Mouse (Mus musculus): ENCODE measurements around the gene Arhgef40. TPM values are rescaled to one million over a fixed set of nuclear protein-coding genes. Genes with fewer than 3 reads are reported as not detected.

The Arhgef40 gene
- total RNA-seq, 2 experiments from 2014 or later = 60.8 to 78.7 TPM

DNA sequence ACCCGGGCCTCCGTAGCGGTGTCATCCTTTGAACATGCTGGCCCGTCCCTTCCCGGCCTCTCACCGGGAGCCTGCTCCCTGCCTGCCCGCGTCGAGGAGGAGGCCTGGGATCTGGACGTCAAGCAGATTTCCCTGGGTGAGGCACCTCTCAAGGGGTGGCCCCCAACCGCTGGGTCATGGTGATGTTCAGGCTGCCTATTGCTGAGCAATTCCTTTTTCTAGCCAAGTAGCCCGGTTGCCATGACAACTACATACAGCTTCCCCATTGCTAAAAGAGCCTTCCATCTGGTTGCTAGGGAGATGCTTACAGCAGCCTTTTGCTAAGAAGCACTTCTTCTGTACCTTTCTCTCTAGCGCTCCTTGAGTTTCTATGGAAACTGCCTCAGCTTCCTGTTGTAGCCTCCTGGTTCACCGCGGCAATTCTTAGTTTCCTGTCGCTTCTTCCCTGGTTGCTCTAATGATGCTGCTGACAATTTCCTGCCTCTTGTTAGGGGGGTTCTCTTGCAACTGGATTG lies 19.5 kb downstream of the Arhgef40 start:
- no peak for DNase-seq

DNA sequence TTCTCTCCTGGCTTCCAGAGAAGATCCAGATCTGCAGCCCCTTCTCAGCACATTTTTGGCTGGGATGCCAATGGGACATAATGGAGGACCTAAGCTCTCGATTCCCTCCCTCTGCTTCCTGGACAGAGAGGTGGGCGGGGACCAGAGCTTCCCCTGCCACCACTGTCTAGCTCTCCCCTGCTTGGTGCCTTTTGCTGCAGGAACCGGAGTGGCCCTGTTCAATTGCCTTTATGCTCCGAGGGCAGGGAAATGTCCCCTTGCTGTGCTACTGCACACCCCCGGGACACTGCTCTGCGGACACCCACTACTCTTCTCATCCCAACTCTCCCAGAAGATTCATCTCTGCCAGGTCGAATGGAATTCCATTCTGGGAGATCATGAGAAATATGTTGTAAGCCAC lies 20.6 kb downstream of the Arhgef40 start:
- DNase-seq = no peak

DNA sequence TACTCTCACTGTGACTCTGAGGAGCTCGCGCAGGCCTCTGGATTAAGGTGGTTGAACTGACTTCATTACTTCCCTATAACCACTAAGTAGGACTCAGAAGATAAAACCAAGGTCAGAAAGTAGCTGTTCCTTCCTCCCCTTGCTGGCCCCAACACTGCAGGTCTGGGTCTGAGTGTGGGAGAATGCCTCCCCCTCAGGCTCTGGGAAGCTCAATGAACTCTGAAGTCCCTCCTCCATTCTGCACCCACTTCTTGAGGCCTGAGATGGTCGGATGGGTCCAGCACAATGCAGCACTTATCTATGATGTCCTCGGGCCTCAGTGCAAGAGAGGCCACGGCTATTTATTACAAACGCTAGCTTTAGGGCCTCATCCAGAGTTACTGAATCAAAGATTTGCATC lies 21.1 kb downstream of the Arhgef40 start:
- DNase-seq = no peak

DNA sequence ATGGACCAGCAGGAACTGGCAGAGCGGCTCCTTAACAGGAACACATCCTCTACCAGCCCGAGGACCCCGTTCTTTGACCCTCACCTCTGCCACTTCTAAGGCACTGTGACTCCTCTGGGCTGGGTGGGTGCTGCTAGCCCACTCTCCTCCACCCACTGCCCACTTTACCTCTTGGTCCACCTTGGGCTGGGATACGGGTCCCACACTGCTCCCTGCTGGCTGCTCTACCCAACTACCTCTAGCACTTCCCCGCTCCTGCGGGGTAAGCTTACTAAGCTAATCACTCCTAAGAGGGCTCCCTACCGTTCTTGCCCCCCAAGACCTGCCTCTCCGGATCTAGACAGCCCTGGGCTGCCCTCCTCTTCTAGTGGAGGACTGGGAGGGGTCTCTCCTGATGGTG lies 21.7 kb downstream of the Arhgef40 start:
- DNase-seq = no peak

DNA sequence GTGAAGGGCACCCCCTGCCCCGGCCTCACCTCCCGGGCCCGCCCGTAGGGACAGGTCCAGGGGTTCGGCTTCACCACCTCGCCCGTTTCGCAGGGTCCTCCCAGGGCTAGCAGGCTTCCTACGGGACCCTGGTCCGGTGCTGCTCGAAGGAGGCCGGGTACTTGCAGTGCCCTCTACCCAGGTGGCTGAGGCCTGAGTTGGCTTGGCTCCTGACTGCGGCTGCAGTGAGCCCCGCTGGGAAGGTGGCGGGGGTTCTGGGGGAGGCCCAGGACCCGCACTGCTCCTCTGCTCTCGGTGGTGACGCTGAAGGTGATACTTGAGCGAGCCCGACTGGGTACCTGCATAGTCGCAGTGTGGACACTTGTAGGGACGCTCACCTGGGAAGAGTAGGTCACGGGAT lies 22.3 kb downstream of the Arhgef40 start:
- no peak for DNase-seq

DNA sequence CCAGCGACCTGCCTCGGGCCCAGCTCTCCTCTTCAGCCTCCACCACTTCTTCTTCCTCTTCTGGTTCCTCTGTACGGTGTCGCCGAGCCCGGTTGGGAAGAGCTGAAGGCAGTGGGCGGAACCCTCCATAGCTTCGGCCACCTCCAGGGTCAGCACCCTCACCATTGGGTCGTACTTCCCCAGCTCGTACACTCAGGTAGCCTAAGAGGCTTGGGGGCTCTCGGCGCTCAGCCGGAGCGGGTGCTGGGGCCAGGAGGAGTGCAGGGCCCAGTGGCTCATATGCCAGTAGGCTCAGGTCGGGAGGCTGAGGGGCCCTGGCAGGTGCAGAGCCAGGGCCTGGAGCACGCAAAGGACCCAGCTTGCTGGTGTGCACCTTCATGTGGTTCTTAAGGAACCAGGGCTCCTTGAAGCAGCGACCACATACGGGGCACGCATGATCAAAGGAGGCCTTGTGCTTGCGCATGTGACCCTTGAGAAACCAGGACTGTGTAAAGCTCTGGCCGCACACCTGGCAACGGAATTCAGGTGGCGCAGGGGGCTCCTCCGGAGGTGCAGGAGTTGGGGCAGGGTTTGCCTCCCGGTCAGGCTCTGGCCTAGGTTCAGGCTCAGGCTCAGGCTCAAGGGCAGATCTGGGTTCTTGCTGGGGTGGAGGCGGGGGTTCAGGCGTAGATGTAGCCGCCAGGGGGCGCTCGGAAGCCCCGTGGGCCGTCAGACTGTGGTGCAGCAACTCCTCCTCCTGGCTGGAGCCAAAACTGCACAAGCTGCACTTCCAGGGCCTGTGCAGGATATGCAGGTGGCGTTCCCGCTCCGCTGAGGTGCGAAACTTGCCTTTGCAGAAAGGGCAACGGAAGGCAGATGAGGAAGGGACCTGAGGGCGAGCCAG lies 24.0 kb downstream of the Arhgef40 start:
- peak; percentile 96 for DNase-seq

DNA sequence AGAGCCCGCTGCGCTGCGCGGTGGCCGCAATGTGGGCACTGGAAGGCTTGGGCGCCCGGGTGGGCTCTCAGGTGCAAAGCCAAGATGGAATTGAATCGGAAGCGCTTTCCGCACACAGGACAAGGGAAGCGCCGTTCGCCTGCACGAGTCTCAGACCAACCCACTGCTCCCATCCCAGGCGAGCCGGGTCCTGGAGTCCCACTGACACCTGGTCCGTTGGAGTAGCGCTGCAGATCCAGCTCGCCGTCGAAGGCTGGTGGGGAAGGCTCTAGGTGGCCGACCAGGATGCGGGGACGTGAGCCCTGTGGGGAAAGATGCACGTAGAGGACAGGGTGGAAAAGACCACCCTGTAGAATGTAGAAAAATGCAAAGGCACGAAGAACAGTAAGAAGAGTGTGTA lies 24.8 kb downstream of the Arhgef40 start:
- no peak for DNase-seq

DNA sequence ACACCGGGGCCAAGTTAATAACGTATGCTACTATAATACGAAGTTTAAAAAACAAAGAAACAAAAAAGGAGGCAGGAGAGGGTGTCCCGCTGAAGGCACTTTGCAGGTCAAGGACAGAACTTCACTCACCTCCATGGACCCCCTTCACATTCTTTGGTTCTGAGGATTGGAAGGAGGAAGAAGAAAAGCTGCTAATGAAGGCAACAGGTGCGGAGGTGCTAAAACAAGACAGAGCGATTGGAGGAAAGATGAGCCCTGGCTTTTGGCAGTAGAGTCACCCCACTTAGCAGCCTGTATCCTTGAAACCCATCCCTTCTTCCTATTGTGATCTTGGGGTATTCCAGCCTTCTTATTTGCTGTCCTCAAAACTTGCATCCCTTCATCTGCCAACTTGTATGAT lies 25.3 kb downstream of the Arhgef40 start:
- DNase-seq = no peak

DNA sequence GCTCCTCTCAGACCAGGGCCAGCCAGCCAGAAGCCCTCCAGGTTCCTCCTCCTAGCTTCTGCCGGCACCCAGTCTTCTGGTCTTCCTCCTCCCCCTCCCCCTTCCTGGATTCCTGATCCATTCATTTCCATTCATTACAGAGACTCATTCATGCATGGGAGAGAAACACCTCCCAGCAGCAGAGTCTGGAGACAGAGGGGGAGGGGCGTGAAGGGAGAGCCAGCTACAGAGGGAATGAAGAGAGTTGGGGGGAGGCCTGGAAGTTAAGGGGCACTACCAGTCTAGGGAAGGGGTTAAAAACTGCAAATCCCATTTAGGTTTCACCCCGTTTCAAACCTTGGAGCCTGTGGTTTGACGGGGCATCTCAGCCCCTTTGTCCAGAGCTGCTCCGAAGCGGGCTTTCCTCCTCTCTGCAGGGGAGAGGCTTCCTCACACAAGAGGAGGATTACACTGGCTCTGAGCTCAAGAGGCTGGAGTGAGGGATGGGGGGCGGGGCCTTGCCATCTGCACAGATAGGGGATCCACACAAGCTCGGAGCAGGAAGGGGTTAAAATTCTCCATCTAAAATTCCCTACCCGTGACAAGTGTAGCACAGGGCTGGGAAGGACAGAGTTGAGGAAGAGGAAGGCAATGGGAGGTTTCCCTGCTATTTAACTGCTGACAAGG lies 26.1 kb downstream of the Arhgef40 start:
- DNase-seq = no peak

DNA sequence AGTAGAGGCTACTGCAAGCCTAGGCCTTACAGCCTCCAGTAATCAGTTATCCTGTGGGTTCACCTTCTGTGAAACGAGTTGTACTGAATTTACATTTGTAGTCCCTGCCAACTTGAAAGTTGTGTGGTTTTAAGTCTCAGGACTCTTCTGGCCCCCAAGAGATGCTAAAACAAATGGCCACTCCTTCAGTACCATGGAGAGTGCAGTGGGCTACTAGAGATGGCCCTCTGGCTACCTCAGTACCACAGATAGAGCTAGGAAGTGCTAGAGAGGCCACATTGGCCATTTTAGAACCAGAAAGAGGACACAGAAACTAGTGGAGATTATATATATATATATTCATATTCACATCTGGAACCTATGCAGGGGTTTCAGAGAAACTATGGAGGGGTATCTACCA lies 27.2 kb downstream of the Arhgef40 start:
- no peak for DNase-seq

DNA sequence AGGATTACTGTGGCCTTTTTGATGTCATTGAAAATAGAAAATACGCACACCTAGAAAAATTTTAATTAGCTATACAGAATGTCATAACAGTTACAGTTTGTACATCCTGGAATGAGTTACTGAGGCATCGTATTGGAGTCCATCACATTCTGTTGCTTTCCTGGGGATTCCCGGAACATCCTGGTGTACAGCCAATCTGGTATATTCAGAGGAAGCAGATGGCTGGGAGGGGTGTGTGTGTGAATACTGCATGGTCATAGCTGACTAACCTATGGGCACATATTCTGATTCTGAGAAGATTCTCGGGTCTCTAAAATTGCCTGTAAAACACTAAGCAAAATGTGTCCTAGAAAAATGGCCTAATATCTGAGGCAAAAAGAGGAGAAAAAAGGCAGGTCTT lies 27.6 kb downstream of the Arhgef40 start:
- no peak for DNase-seq

DNA sequence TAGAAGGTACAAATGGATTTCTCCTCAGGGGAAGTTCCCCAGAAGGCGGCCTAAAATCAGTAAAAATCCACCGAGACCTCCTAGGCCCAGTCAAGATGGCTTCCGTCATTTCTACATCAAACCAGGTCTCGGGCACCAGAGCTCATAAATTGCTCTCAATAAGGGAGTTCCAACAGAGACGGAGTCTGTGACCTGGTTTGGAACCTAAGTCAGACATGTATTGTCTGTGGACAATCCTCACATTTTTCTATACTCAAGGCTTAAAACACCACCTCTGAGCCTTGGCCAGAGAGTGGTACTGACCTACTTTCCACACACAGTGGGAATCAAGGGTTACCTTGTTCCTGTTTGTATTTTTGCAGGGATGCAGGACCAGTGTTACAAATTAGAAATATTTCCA lies 28.0 kb downstream of the Arhgef40 start:
- DNase-seq = no peak

DNA sequence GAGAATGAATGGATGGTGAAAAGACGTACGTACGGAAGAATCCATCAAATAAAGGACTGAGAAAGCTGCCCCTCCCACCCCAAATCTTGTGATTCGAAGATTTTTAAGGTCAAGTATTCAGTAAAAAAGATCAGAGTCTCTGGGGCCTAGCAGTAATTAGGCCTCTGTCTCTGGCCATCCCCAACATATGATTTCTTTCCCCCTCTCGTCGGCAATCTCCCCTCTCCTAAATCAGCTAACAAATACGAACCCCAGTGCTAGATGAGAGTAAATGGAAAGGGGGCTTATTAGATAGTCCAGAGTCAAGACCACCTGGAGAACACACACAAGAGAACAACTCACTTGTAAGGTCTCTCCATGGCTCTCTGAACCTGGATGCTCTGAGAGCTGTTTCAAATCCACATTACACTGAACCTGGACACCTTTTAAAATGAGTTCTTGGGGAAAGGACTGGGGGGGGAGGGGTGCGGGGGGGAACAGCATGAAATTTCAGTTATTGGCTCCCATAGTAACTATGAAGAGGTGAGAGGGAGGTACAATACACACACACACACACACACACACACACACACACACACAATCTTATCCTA lies 28.6 kb downstream of the Arhgef40 start:
- DNase-seq = no peak

DNA sequence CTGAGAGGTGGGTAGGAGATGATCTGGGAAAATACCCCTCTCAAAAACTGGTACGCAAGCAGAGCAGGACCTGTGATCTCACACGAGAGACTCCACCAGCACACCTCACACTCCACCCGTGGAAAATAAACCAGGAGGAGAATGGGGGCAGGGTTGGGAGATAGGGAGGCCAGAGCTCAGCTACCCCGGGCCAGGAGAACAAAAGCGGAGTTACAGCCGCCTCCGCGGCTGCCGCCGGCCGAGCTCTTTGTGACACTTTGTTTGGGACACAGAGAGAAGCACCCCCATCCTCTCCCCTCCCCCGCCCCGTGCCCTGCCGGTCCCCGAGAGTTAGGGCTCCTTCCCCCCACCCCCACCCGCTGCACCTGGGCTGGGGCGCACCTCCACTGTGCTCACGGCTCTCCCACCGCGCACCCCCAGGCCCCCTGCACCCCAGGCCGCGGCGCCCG lies 29.3 kb downstream of the Arhgef40 start:
- DNase-seq = peak; percentile 71

DNA sequence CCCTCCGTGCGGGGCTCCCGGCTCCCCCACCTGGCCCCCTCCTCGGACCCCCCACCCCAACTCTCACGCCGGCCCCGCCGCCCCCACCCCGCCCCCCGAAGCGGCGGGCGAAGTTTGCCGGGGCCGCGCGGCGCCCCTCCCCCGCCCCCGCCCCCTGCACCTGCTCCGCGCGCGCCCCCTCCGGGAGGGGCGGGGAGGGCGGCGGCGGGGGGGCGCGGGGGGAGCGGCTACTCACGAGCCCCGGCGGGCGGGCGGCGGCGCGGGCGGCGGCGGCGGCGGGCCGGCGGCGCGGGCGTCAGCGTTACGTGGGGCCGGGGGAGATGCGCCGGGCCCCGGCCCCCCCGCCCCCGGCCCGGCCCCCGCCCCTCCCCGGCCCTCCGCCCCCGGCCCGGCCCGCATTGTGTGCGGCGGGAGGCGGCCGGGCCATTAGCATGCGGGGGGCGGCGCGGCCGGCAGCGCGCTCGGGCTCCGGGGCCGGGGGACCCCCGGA lies 29.8 kb downstream of the Arhgef40 start:
- no peak for DNase-seq

DNA sequence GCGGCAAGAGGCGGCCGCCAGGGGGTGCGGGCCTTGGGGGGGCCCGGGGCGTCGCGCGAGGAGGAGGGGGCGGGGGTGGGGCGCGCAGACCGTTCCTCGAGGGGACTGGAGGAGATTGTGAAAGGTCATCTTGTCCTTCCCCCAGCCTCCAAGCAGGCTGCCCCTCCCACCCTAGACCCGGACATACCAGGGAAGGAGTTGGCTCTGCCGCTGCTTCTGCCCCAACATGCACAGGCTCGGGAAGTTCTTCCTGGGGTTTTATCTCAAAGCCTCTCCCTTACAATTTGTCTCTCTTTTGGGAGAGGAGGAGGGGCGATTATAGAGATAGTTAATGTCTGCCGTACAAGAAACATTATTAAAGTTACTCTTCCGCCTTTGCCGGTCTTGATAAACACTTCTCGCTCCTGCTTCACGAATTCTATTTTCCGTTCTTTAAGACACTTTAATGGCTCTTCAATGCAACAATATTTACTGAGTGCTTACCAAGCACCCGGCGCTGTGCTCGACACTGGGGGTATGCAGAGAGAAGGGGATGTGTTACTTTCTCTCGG lies 30.3 kb downstream of the Arhgef40 start:
- peak; percentile 79 for DNase-seq

DNA sequence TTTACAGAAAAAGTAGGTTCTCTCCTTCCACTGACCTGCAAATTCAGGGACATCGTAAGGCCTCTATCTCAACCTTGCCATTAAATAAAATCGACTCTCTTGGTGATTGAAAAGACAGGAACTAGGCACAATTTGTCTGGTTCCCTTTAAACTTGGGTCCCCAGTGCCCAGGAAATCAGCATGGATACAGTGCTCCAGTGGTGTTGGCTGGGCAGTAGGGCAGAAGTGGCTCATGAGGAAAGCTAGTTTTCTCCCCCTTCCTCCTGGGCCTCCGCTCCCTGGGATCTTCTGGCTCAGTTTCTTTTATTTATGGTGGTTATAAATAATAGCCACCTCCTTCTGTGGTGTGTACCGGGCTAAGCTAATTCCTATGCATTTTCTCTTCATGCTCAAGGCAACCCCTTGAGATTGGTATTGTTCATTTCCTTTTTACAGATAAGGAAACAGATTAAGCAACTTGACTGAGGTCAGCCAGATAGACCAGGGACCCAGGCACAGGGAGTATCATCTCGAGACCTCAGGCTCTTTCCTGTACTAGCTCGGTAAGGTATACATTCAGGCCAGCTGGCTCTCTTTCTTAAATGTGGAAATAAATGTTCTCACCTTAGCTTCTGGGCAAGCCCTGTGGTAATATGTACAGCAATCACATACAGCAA lies 31.1 kb downstream of the Arhgef40 start, which contains the start of gene Tmem253:
Tmem253 (plus strand) TSS at position 214 of the 656 bp plus-strand sequence.
- DNase-seq = peak; percentile 47

DNA sequence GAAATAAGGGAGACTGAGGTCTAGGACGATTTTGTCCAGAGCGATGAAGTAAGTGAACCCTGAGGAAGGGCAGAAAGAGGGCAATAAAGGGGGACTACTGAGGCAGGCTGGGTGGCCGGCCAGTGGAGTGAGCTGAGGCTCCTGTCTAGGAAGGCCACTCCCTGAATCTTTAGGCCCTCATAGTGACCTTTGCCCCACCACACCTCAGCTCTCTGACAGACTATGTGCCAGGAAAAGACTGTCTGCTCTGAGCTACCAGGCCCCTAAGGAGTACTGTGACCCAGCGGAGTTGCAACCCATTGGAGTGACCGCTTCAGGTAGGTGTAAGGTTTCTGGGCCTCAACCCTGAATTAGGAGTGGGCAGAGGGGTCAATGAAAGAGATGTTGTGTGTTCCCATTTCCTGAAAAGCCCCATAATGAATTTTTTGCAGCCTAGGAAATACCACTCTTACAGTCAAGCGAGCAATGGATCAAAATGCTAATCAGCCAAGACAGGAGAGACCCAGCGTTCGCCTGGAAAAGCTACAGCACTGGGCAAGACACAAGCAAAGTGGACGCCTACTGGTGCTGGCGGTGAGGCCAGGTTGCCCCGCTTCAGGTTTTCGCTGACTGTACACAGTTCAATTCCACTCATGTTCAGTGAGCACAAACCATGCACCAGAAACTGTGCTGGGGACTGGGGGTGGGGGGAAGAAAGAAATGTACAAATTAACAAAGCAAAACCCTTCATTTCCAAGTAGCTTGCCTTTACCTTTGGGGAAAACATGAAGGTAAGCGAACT lies 32.3 kb downstream of the Arhgef40 start:
- peak; percentile 50 for DNase-seq

DNA sequence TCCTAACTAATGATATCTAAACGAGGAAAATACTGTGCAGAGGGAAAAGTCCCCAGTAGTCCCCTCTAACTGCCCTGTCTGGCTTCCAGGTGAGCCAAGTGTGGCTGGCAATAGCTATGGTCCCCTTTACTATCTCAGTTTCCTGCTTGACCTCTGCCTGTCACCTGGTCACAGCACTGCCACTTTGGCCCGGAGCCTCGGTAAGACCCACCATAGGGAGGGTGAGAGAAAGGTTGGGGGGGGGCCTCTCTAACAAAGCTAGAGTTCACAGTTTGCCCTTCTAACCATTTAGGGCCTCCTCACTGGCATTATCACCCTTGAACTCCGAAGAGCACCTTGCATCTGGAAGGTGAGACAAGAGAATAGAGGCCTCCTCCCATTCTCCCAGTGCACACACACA lies 33.1 kb downstream of the Arhgef40 start:
- no peak for DNase-seq

DNA sequence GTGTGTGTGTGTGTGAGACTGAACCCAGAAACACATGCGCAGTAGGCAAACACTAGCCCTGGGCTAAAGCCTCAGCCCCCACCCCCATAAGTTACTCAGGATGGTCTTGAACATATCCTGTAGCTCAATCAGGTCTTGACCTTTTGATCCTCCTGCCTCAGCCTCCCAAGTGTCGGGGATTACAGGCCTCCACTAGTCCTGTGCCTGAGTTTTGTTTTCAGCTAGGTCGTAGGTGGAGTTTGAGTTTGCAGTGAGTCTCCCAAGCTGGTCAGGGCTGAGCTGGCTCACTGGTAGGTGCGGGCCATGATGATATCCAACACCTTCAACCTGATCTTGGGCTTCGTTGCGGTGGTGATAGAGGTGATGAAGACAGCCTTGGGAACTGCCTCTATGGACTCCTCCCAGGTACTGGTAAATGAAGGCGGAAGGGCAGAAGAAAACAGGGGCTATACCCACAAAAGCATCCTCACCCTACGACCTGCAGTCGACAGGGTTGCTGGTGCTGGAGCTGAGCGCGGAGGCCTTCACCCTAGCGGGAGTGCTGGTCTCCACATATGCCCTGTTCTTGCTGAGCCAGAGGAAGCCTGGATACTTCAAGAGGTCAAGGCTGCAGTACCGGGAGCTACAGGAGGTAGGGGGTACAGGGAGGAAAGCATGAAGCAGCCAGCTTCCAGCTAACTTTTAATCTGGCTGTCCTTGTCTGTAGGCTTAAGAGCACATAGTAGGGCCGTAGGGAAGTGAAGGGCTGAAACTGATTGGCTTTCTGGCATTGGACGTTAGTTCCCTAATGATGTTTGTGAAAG lies 33.9 kb downstream of the Arhgef40 start:
- DNase-seq = no peak

Data from adrenal gland, postnatal 10 days (tissue).